22 mouse cellular contexts compared by ENCODE assay signal in the genomic region with DNA sequence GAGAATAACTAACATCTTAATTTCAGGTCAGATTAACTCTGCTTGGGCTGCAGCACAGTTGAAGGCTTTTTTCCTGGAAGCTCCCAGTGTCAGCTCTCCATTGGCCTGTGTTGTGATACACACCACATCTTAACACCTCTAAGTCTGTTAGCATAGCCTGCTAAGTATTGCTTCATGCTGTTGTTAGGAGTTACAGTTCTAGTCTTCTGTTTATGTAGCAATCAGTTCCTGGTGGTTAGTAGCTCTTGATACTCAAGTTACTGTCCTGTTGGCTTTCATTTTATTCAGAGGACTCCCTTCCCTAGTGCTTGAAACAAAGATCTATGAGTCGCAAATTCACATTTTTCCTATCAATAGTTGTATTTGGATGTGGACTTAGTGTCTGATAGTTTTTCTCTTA.
"Had no signal": no experiment of that assay in that cellular context is flagged by ENCODE, and none has a peak within 500 bp of the region (broad histone marks: within the 10 kb centered on the region; RNA-seq: fewer than 3 reads in every experiment).

No protein-coding gene starts in this region.

- H3K4me2 ChIP-seq: heart, embryonic 12.5 days; hindbrain, embryonic 12.5 days; hindbrain, embryonic 14.5 days; limb, embryonic 13.5 days; limb, embryonic 15.5 days; liver, embryonic 13.5 days had no signal

- DNase-seq: gastrocnemius, postnatal 14 days; gastrocnemius, postnatal 36 days; heart, adult 18-20 months; heart, postnatal 10 days; heart, postnatal 4 days; kidney, adult 18-20 months; kidney, adult 8-10 months; kidney, postnatal 10 days; kidney, postnatal 25 days; kidney, postnatal 4 days; left cerebral cortex, postnatal 4 days; liver, embryonic 13.5 days had no signal

- H3K9ac ChIP-seq: heart, embryonic 12.5 days; hindbrain, embryonic 12.5 days; hindbrain, embryonic 14.5 days; limb, embryonic 13.5 days; limb, embryonic 15.5 days; liver, embryonic 13.5 days had no signal

- H3K27ac ChIP-seq: heart, embryonic 10.5 days; hindbrain, embryonic 10.5 days; hindbrain, embryonic 12.5 days; hindbrain, embryonic 14.5 days; layer of hippocampus, adult 2 months; limb, embryonic 13.5 days; limb, embryonic 15.5 days; liver, embryonic 13.5 days had no signal

- ATAC-seq: hindbrain, embryonic 16.5 days; intestine, postnatal 0 days had no signal

- H3K4me3 ChIP-seq: heart, embryonic 10.5 days; heart, embryonic 12.5 days; hindbrain, embryonic 10.5 days; hindbrain, embryonic 12.5 days; layer of hippocampus, adult 2 months; limb, embryonic 13.5 days; limb, embryonic 15.5 days; liver, embryonic 13.5 days had no signal

- H3K36me3 ChIP-seq: heart, embryonic 10.5 days; heart, embryonic 12.5 days; hindbrain, embryonic 10.5 days; hindbrain, embryonic 12.5 days; limb, embryonic 13.5 days; limb, embryonic 15.5 days; liver, embryonic 13.5 days had no signal

- H3K27me3 ChIP-seq: heart, embryonic 12.5 days; hindbrain, embryonic 12.5 days; limb, embryonic 13.5 days; limb, embryonic 15.5 days; liver, embryonic 13.5 days had no signal

- H3K4me1 ChIP-seq: heart, embryonic 10.5 days; hindbrain, embryonic 10.5 days; hindbrain, embryonic 12.5 days; liver, embryonic 13.5 days had no signal

- H3K9me3 ChIP-seq: heart, embryonic 10.5 days; heart, embryonic 12.5 days; hindbrain, embryonic 10.5 days; hindbrain, embryonic 12.5 days; limb, embryonic 13.5 days; limb, embryonic 15.5 days; liver, embryonic 13.5 days had no signal
